In genomic region chr15:9070912-9071555, GRCm38 (mm10) we compare ENCODE assay signal across 8 mouse cellular contexts. TPM values are rescaled to one million over a fixed set of nuclear protein-coding genes. Genes with fewer than 3 reads are reported as not detected.
DNase-seq lines count a peak whose midpoint lies in the region; ATAC-seq lines count a peak whose summit lies in the region.

Gene Nadk2 (plus strand): TSS chr15:9071260.

- no peaks in the 10 kb centered on the region for H3K9me3 ChIP-seq in heart, embryonic 10.5 days
- H3K9me3 ChIP-seq in kidney, embryonic 15.5 days (replicated peaks) = no peaks in the 10 kb centered on the region

- H3K36me3 ChIP-seq in heart, embryonic 10.5 days = no peaks in the 10 kb centered on the region
- no peaks in the 10 kb centered on the region for H3K36me3 ChIP-seq in kidney, embryonic 15.5 days

- peak within 1 kb of the TSS; percentile 99 for H3K4me3 ChIP-seq in heart, embryonic 10.5 days
- H3K4me3 ChIP-seq in kidney, embryonic 15.5 days (replicated peaks) = peak within 1 kb of the TSS; percentile 82

- peak within 1 kb of the TSS; percentile 99 for H3K27ac ChIP-seq in heart, embryonic 10.5 days
- H3K27ac ChIP-seq in kidney, embryonic 15.5 days = peak within 1 kb of the TSS; percentile 89

- peak; percentile 77 for ATAC-seq in erythroblast, adult 5-6 weeks (replicated peaks; ENCODE audit: low FRiP score, poor library complexity, severe bottlenecking)
- ATAC-seq in kidney, embryonic 15.5 days (replicated peaks; ENCODE audit: low FRiP score) = peak; percentile 99
- ATAC-seq in monocyte, adult 5-6 weeks (replicated peaks; ENCODE audit: insufficient number of reproducible peaks, low FRiP score, low TSS enrichment, poor library complexity, severe bottlenecking) = peak; percentile 94

- under 1% methylated on average over 54 of the region's 54 CpGs for WGBS in heart, embryonic 10.5 days
- WGBS in kidney, embryonic 15.5 days = under 1% methylated on average over 49 of the region's 54 CpGs

- H3K4me1 ChIP-seq in heart, embryonic 10.5 days = peaks cover 31% of the 10 kb centered on the region
- peaks cover 39% of the 10 kb centered on the region for H3K4me1 ChIP-seq in kidney, embryonic 15.5 days

- peak within 1 kb of the TSS; percentile 71 for H3K9ac ChIP-seq in kidney, embryonic 15.5 days

- H3K4me2 ChIP-seq in kidney, embryonic 15.5 days = peak within 1 kb of the TSS; percentile 73

- no peaks in the 10 kb centered on the region for H3K27me3 ChIP-seq in heart, embryonic 10.5 days (ENCODE audit: insufficient read depth, poor library complexity, severe bottlenecking)
- H3K27me3 ChIP-seq in kidney, embryonic 15.5 days = no peaks in the 10 kb centered on the region

- DNase-seq in B cell, adult 2 months = peak; percentile 96 to 97
- DNase-seq in brain, adult 2 months (ENCODE audit: low read depth, low spot score) = peak; percentile 99
- peak; percentile 99 for DNase-seq in heart, embryonic 10.5 days (ENCODE audit: low spot score)
- peak; percentile 100 for DNase-seq in liver
- peak; percentile 98 to 99 for DNase-seq in spleen, postnatal 4 days (ENCODE audit: low spot score in 2 of 2)

RNA-seq across cellular contexts. Expression of gene Nadk2, which starts in this region (rescaled TPM):
- 252 and 320 TPM in 2 replicates for total RNA-seq in erythroblast, adult 5-6 weeks (2015; ENCODE audit: low replicate concordance)
- 514 and 775 TPM in 2 replicates for total RNA-seq in erythroblast, adult 5-6 weeks (2017; ENCODE audit: low replicate concordance)
- polyA plus RNA-seq in heart, embryonic 10.5 days (2016; fragmentation: Nextera tagmentation; extraction: Ambion mirVana) = 54.9 and 61.9 TPM in 2 replicates
- polyA plus RNA-seq in kidney, embryonic 15.5 days (2015; fragmentation: Nextera tagmentation; extraction: Ambion mirVana) = 27.0 and 27.3 TPM in 2 replicates
- total RNA-seq in monocyte, adult 5-6 weeks (2017) = 29.7 to 32.9 TPM (median 31.5 TPM) in 3 replicates

Comparison
In these comparisons a context has a peak if more than half of its experiments do, and no peak if none do; other contexts are left out.
1. Peak in every context shown above with its lines: DNase-seq, ATAC-seq, H3K4me3 ChIP-seq and H3K27ac ChIP-seq.